8 mouse cellular contexts compared by ENCODE assay signal in the genomic region with DNA sequence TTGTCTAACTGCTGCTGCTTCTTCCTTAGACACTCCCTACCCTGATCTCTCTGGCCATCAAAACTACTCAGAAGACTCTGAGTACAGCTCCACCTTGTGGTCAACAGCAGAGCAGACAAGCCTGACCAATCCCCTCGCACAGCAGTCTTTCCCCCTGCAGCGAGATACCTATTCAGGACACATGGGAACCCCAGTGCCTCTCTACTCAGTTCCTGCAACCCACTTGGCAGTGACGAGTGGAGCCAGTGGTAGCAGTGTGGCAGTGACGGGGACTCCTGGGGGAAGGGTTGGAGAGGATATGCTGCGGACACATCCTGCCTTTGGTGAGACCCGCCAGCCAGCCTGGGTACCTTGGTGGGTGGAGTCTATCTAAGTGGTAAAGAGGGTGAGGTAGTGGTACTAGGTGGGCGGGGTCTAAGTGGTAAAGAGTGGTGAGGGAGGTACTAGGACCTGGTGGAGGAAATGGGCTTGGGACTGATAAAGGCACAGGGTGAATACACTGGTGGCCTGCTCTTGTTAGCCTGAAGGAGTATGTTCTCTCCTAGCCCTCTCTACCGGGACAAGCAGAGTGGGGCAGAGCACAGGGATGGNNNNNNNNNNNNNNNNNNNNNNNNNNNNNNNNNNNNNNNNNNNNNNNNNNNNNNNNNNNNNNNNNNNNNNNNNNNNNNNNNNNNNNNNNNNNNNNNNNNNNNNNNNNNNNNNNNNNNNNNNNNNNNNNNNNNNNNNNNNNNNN. TPM values are rescaled to one million over a fixed set of nuclear protein-coding genes. Genes with fewer than 3 reads are reported as not detected.
DNase-seq lines count a peak whose midpoint lies in the region; ATAC-seq and TF ChIP-seq lines count a peak whose summit lies in the region.

No protein-coding gene starts in this region.

- DNase-seq in frontal cortex, postnatal 10 days (ENCODE audit: low spot score in 2 of 2): no peak
- no peak for DNase-seq in Patski (ENCODE audit: low read depth, low spot score)
- DNase-seq in embryo, embryonic 11.5 days (ENCODE audit: low read depth, low spot score): peak; percentile 20
- DNase-seq in spleen, postnatal 4 days (ENCODE audit: low spot score in 2 of 2): no peak

- no peak overlapping the region for H3K9ac ChIP-seq in hindbrain, embryonic 15.5 days
- H3K9ac ChIP-seq in liver, embryonic 16.5 days (ENCODE audit: low read depth, low read length): no peak overlapping the region
- no peak overlapping the region for H3K9ac ChIP-seq in neural tube, embryonic 15.5 days (replicated peaks)

- CTCF ChIA-PET in Patski (lab: Charles Lee): interaction anchor here (1.5 kb wide), 1 partner anchor 14 kb away, joined by 5 read pairs; no protein-coding TSS in a partner anchor

- H3K4me2 ChIP-seq in hindbrain, embryonic 15.5 days: no peak overlapping the region; the same call in 1 of the 2 replicates
- no peak overlapping the region for H3K4me2 ChIP-seq in liver, embryonic 16.5 days (ENCODE audit: low read depth, low read length)
- no peak overlapping the region for H3K4me2 ChIP-seq in neural tube, embryonic 15.5 days

- no peak overlapping the region for H3K4me3 ChIP-seq in hindbrain, embryonic 15.5 days
- H3K4me3 ChIP-seq in liver, embryonic 16.5 days (ENCODE audit: low read depth, low read length): no peak overlapping the region
- H3K4me3 ChIP-seq in neural tube, embryonic 15.5 days (replicated peaks): no peak overlapping the region

- TF ChIP-seq CTCF in Patski (IDR thresholded peaks at IDR 0.05): peak; percentile 73

- H3K9me3 ChIP-seq in hindbrain, embryonic 15.5 days: no peaks in the 10 kb centered on the region
- no peaks in the 10 kb centered on the region for H3K9me3 ChIP-seq in liver, embryonic 16.5 days (replicated peaks; ENCODE audit: control insufficient read depth, low read length)
- no peaks in the 10 kb centered on the region for H3K9me3 ChIP-seq in neural tube, embryonic 15.5 days (replicated peaks)

- POLR2A ChIA-PET in Patski (lab: Charles Lee): no interaction called here

- peaks cover 5% of the 10 kb centered on the region for H3K27me3 ChIP-seq in Patski
- H3K27me3 ChIP-seq in hindbrain, embryonic 15.5 days: no peaks in the 10 kb centered on the region
- H3K27me3 ChIP-seq in liver, embryonic 16.5 days (ENCODE audit: control insufficient read depth, insufficient read depth, low read depth, low read length): no peaks in the 10 kb centered on the region
- no peaks in the 10 kb centered on the region for H3K27me3 ChIP-seq in neural tube, embryonic 15.5 days (replicated peaks)

- peak; percentile 53; the same call in 1 of the 2 replicates for ATAC-seq in frontal cortex, adult (ENCODE audit: low TSS enrichment)
- ATAC-seq in Patski: no peak
- ATAC-seq in hindbrain, embryonic 15.5 days (ENCODE audit: low FRiP score, low read depth): peak; percentile 66
- ATAC-seq in liver, embryonic 16.5 days (ENCODE audit: low read depth): peak; percentile 21; the same call in 1 of the 2 replicates
- ATAC-seq in neural tube, embryonic 15.5 days (ENCODE audit: low FRiP score): peak; percentile 61; the same call in 1 of the 2 replicates

- H3K36me3 ChIP-seq in hindbrain, embryonic 15.5 days: no peaks in the 10 kb centered on the region
- no peaks in the 10 kb centered on the region for H3K36me3 ChIP-seq in liver, embryonic 16.5 days (ENCODE audit: control insufficient read depth, insufficient read depth)
- no peaks in the 10 kb centered on the region for H3K36me3 ChIP-seq in neural tube, embryonic 15.5 days

- no peak overlapping the region for H3K27ac ChIP-seq in hindbrain, embryonic 15.5 days (replicated peaks)
- no peak overlapping the region for H3K27ac ChIP-seq in liver, embryonic 16.5 days (ENCODE audit: low read length)
- no peak overlapping the region for H3K27ac ChIP-seq in neural tube, embryonic 15.5 days (replicated peaks)

- in situ Hi-C loops in Patski (cut with MboI; ENCODE audit: low pct_unique_long_range_greater_than_20kb): loop anchor here (25.0 kb wide), 2 partner anchors 701 to 1576 kb away; no protein-coding TSS in a partner anchor

- peaks cover 6% of the 10 kb centered on the region; the same call in 1 of the 2 replicates for H3K4me1 ChIP-seq in hindbrain, embryonic 15.5 days (replicated peaks)
- no peaks in the 10 kb centered on the region; the same call in 1 of the 2 replicates for H3K4me1 ChIP-seq in liver, embryonic 16.5 days (ENCODE audit: control insufficient read depth, low read depth, low read length)
- H3K4me1 ChIP-seq in neural tube, embryonic 15.5 days: peaks cover 19% of the 10 kb centered on the region; the same call in 1 of the 2 replicates

- whole genome bisulfite sequencing in hindbrain, embryonic 15.5 days: 19% methylated on average over 8 of the region's 8 CpGs
- 15% methylated on average over 8 of the region's 8 CpGs for WGBS in liver, embryonic 16.5 days (ENCODE audit: insufficient replicate concordance)
- WGBS in neural tube, embryonic 15.5 days: 20% methylated on average over 8 of the region's 8 CpGs

RNA-seq across cellular contexts. Expression of a gene that starts 54.3 kb away (rescaled TPM):
- polyA plus RNA-seq in Patski (2021): 0.39 TPM
- 0.33 and 0.43 TPM in 2 replicates for polyA plus RNA-seq in hindbrain, embryonic 15.5 days (2015; fragmentation: Nextera tagmentation; extraction: Ambion mirVana)
- 7.4 and 9.3 TPM in 2 replicates for polyA plus RNA-seq in liver, embryonic 16.5 days (2015; fragmentation: Nextera tagmentation; extraction: Ambion mirVana)
- 0.45 and 1.5 TPM in 2 replicates for polyA plus RNA-seq in neural tube, embryonic 15.5 days (2015; fragmentation: Nextera tagmentation; extraction: Ambion mirVana)
